Mouse (Mus musculus): ENCODE measurements around the gene Elovl3.
"Not testable (repeated sequence)": the region's sequence is repeated elsewhere in the genome, so short reads cannot be mapped to it uniquely, and the experiment has no call there.

Elovl3 gene

GRCm38 (mm10) chr19:46131694-46132525 lies at the start of gene Elovl3:
Gene Elovl3, plus strand, starts transcription at chr19:46131897.
- ATAC-seq (ENCODE audit: insufficient number of reproducible peaks, low FRiP score, low TSS enrichment), result no peak

GRCm38 (mm10) chr19:46085185-46085584 lies 46.5 kb upstream of the Elovl3 start:
- no peak for ATAC-seq (ENCODE audit: insufficient number of reproducible peaks, low FRiP score, low TSS enrichment)

- no peak for ATAC-seq (ENCODE audit: insufficient number of reproducible peaks, low FRiP score, low TSS enrichment)
Observed at GRCm38 (mm10) chr19:46086337-46086736, 45.4 kb upstream of the Elovl3 start.

- ATAC-seq (ENCODE audit: insufficient number of reproducible peaks, low FRiP score, low TSS enrichment), result no peak
Observed at GRCm38 (mm10) chr19:46087871-46088270, 43.8 kb upstream of the Elovl3 start.

GRCm38 (mm10) chr19:46091641-46092040 lies 40.1 kb upstream of the Elovl3 start:
- no peak for ATAC-seq (ENCODE audit: insufficient number of reproducible peaks, low FRiP score, low TSS enrichment)

GRCm38 (mm10) chr19:46094144-46094543 lies 37.6 kb upstream of the Elovl3 start:
- no peak for ATAC-seq (ENCODE audit: insufficient number of reproducible peaks, low FRiP score, low TSS enrichment)

GRCm38 (mm10) chr19:46095291-46095690 lies 36.4 kb upstream of the Elovl3 start:
- no peak for ATAC-seq (ENCODE audit: insufficient number of reproducible peaks, low FRiP score, low TSS enrichment)

- no peak for ATAC-seq (ENCODE audit: insufficient number of reproducible peaks, low FRiP score, low TSS enrichment)
Observed at GRCm38 (mm10) chr19:46096396-46096795, 35.3 kb upstream of the Elovl3 start.

- no peak for ATAC-seq (ENCODE audit: insufficient number of reproducible peaks, low FRiP score, low TSS enrichment)
Observed at GRCm38 (mm10) chr19:46099561-46099960, 32.1 kb upstream of the Elovl3 start.

- no peak for ATAC-seq (ENCODE audit: insufficient number of reproducible peaks, low FRiP score, low TSS enrichment)
Observed at GRCm38 (mm10) chr19:46103437-46104186, 28.1 kb upstream of the Elovl3 start.

- ATAC-seq (ENCODE audit: insufficient number of reproducible peaks, low FRiP score, low TSS enrichment), result no peak
Observed at GRCm38 (mm10) chr19:46104187-46104557, 27.5 kb upstream of the Elovl3 start.

- no peak for ATAC-seq (ENCODE audit: insufficient number of reproducible peaks, low FRiP score, low TSS enrichment)
Observed at GRCm38 (mm10) chr19:46110214-46110613, 21.5 kb upstream of the Elovl3 start.

- no peak for ATAC-seq (ENCODE audit: insufficient number of reproducible peaks, low FRiP score, low TSS enrichment)
Observed at GRCm38 (mm10) chr19:46110781-46111180, 20.9 kb upstream of the Elovl3 start.

- no peak for ATAC-seq (ENCODE audit: insufficient number of reproducible peaks, low FRiP score, low TSS enrichment)
Observed at GRCm38 (mm10) chr19:46114617-46115016, 17.1 kb upstream of the Elovl3 start.

GRCm38 (mm10) chr19:46119458-46119857 lies 12.2 kb upstream of the Elovl3 start:
- no peak for ATAC-seq (ENCODE audit: insufficient number of reproducible peaks, low FRiP score, low TSS enrichment)

- no peak for ATAC-seq (ENCODE audit: insufficient number of reproducible peaks, low FRiP score, low TSS enrichment)
Observed at GRCm38 (mm10) chr19:46120872-46121271, 10.8 kb upstream of the Elovl3 start.

- no peak for ATAC-seq (ENCODE audit: insufficient number of reproducible peaks, low FRiP score, low TSS enrichment)
Observed at GRCm38 (mm10) chr19:46123876-46124275, 7.8 kb upstream of the Elovl3 start.

GRCm38 (mm10) chr19:46124651-46125050 lies 7.0 kb upstream of the Elovl3 start:
- no peak for ATAC-seq (ENCODE audit: insufficient number of reproducible peaks, low FRiP score, low TSS enrichment)

- ATAC-seq (ENCODE audit: insufficient number of reproducible peaks, low FRiP score, low TSS enrichment), result no peak
Observed at GRCm38 (mm10) chr19:46126301-46126700, 5.4 kb upstream of the Elovl3 start.

- ATAC-seq (ENCODE audit: insufficient number of reproducible peaks, low FRiP score, low TSS enrichment), result not testable (repeated sequence)
Observed at GRCm38 (mm10) chr19:46129737-46130136, 2.0 kb upstream of the Elovl3 start.

GRCm38 (mm10) chr19:46131283-46131682 lies 414 bp upstream of the Elovl3 start:
- ATAC-seq (ENCODE audit: insufficient number of reproducible peaks, low FRiP score, low TSS enrichment), result no peak

- ATAC-seq (ENCODE audit: insufficient number of reproducible peaks, low FRiP score, low TSS enrichment), result no peak
Observed at GRCm38 (mm10) chr19:46132577-46132976, 880 bp downstream of the Elovl3 start.
